Mouse (Mus musculus) common myeloid progenitor, adult 5-6 weeks (primary cell): Measurements from ENCODE around the gene Aste1. TPM values are rescaled to one million over a fixed set of nuclear protein-coding genes. Genes with fewer than 3 reads are reported as not detected.

Source experiments
- total RNA-seq: library from RNA; stranded (forward); fragments of 200-1000, 187-1606 nt; gene quantifications from 2 replicates; pipeline ENCODE4 v1.2.3, GENCODE M21; 2017

The Aste1 gene
- total RNA-seq, 1 experiment from 2014 or later: 27.5 TPM

Other genes with a start within 250 kb of the Aste1 start
- gene Nek11, start 132 bp downstream of the Aste1 start, total RNA-seq: not detected in 2 replicates
- 58.7 and 66.9 TPM in 2 replicates for gene Atp2c1, start 131.9 kb downstream of the Aste1 start, total RNA-seq
- gene Pik3r4, start 247.6 kb downstream of the Aste1 start, total RNA-seq: 23.2 and 35.6 TPM in 2 replicates